Mouse (Mus musculus) testis, postnatal 14 days (tissue): ENCODE measurements around the gene Olfr382.
"Not testable (repeated sequence)": the region's sequence is repeated elsewhere in the genome, so short reads cannot be mapped to it uniquely, and the experiment has no call there.

Experiments used
- DNase-seq: peaks from one replicate; pipeline ENCODE4 v3.0.0; 2021; ENCODE audit warnings: low spot score

Olfr382 gene

GRCm38 (mm10) chr11:73517097-73517496, at the start of gene Olfr382:
TSS of gene Olfr382 (minus strand) at chr11:73517197.
- no peak for DNase-seq

DNA sequence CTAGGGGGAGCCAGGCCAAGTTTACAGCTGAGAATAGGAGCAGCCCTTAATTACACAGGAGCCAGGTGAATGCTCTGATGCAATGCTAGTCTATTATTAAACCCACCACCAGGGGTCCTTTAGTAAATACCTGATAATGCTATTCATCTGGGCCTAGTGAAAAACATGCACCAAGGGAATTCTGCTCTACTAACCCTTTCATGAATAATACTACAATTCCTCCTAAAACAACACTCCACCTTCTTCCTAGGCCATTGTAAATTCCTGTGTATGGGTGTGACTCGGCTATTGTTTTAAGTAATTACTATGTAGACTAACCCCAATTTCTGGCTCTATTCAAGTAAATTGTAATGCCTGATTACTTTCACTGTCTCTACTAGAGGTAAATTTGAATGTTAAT, 12.0 kb upstream of the Olfr382 start:
- not testable (repeated sequence) for DNase-seq

- no peak for DNase-seq
These were observed 25.5 kb downstream of the Olfr382 start, which contains the start of gene Olfr381 for GRCm38 (mm10) chr11:73491503-73491902. TSS of gene Olfr381 (minus strand) at chr11:73491603.
